Mouse (Mus musculus): ENCODE data around the gene Kcnh7.

The Kcnh7 gene

DNA sequence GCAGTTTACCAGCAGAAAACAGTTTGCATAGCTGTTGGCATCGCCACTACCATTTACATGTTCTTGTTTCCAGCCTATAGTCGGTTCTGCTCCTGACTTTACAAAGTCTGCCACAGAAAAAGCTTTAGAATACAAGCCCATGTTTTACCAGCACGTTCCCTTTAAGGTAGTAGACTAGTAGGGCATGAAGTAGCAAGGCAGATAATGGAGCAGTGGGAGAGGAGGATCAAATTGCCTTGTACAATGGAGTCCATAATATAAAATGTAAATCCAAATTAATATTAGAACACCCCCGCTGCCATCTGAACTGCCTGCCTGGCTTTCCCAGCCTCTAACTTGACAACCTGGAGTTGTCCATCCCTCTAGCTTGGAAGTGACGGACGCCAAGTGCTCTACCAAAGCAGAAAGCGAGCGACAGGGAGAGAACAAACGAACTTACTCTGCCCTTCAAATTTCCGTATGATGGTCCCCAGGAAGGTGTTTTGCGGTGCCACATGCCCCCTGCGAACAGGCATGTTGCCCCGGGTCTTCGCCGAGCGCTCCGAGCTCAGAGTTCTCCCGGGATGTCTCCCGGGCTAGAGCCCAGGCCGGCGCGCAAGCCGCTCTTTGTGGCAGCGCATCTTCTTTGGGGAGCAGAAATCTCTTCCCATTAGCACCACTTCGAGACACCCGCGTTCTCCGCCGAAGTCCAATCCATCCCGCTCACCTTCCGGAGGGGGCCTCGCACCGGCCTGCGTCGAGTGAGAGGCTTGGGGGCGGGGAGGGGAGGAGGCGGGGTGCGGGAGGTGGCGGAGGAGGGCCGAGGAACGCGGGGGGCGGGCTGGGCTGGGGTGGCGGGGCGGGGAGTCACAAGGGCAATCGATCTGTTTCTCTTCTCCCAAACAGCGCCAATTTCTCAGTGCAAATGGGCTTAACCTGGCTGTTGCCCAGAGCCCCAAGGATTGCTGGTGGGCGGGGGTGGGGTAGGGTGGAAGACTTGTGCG is at the start of gene Kcnh7:
Gene Kcnh7 (minus strand): TSS at position 725 of the 983 bp plus-strand sequence.
- DNase-seq (ENCODE audit: inconsistent age in 2 of 2, low spot score in 1 of 2) = peak in 1 of 2 experiments; percentile 20

DNA sequence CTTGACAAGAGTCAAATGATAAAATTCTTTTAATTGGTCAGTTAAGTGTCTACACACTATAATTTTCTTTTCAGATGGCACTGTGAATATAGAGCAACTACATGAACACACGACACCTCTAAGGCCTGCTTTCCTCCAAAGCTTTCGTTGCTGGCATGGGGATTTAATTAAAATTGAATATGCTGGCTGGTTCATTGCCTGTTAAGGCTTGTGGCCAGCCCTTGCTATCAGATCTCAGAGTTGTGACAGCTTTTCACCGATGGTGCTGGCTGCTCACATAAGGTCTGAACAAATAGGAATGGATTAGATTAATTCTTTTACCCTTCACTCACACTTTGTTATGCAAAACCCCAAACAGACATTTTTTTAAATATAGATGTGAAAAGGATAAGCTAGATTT is 23.3 kb upstream of the Kcnh7 start:
- DNase-seq (ENCODE audit: inconsistent age in 2 of 2, low spot score in 1 of 2) = no peak

- peak in 1 of 2 experiments; percentile 52 for DNase-seq (ENCODE audit: inconsistent age in 2 of 2, low spot score in 1 of 2)
These were observed 1.9 kb upstream of the Kcnh7 start for GRCm38 (mm10) chr2:63186014-63186413.

- DNase-seq (ENCODE audit: inconsistent age in 2 of 2, low spot score in 1 of 2) = no peak
These were observed 704 bp upstream of the Kcnh7 start for GRCm38 (mm10) chr2:63184551-63185430.

- no peak for DNase-seq (ENCODE audit: inconsistent age in 2 of 2, low spot score in 1 of 2)
These were observed 30.4 kb downstream of the Kcnh7 start for GRCm38 (mm10) chr2:63153701-63154100.

GRCm38 (mm10) chr2:63127762-63128516 is 56.1 kb downstream of the Kcnh7 start:
- peak; percentile 7 to 46 for DNase-seq (ENCODE audit: inconsistent age in 2 of 2, low spot score in 1 of 2)

- no peak for DNase-seq (ENCODE audit: inconsistent age in 2 of 2, low spot score in 1 of 2)
These were observed 63.8 kb downstream of the Kcnh7 start for GRCm38 (mm10) chr2:63120316-63120715.

- DNase-seq (ENCODE audit: inconsistent age in 2 of 2, low spot score in 1 of 2) = no peak
These were observed 66.6 kb downstream of the Kcnh7 start for GRCm38 (mm10) chr2:63117209-63118193.

DNA sequence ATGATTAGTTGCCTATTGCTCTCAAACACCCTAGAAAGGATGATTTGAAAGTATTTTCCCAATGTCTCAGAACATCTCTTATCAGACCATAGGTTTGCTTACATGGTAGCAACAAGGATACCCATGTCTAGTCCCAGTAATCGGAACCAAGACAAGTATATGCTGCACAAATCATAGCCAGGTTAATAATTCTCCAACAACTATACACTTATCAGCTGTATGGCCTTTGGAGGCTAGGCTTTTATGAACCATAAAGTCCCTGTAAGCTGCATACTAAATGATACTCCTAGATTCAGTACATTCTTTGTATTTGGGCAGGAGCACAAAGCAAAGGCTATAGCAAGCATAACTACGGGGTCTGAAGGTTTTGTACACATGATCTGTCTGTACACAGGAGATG is 78.1 kb downstream of the Kcnh7 start:
- no peak for DNase-seq (ENCODE audit: inconsistent age in 2 of 2, low spot score in 1 of 2)

- DNase-seq (ENCODE audit: inconsistent age in 2 of 2, low spot score in 1 of 2) = no peak
These were observed 84.4 kb downstream of the Kcnh7 start for GRCm38 (mm10) chr2:63099676-63100075.

- no peak for DNase-seq (ENCODE audit: inconsistent age in 2 of 2, low spot score in 1 of 2)
These were observed 92.3 kb downstream of the Kcnh7 start for GRCm38 (mm10) chr2:63091775-63092174.

GRCm38 (mm10) chr2:63090447-63090846 is 93.6 kb downstream of the Kcnh7 start:
- no peak for DNase-seq (ENCODE audit: inconsistent age in 2 of 2, low spot score in 1 of 2)

- no peak for DNase-seq (ENCODE audit: inconsistent age in 2 of 2, low spot score in 1 of 2)
These were observed 125.7 kb downstream of the Kcnh7 start for GRCm38 (mm10) chr2:63058386-63058785.

GRCm38 (mm10) chr2:63049884-63050283 is 134.2 kb downstream of the Kcnh7 start:
- DNase-seq (ENCODE audit: inconsistent age in 2 of 2, low spot score in 1 of 2) = no peak

GRCm38 (mm10) chr2:63039718-63040117 is 144.4 kb downstream of the Kcnh7 start:
- DNase-seq (ENCODE audit: inconsistent age in 2 of 2, low spot score in 1 of 2) = no peak

- no peak for DNase-seq (ENCODE audit: inconsistent age in 2 of 2, low spot score in 1 of 2)
These were observed 169.2 kb downstream of the Kcnh7 start for GRCm38 (mm10) chr2:63014909-63015308.

DNA sequence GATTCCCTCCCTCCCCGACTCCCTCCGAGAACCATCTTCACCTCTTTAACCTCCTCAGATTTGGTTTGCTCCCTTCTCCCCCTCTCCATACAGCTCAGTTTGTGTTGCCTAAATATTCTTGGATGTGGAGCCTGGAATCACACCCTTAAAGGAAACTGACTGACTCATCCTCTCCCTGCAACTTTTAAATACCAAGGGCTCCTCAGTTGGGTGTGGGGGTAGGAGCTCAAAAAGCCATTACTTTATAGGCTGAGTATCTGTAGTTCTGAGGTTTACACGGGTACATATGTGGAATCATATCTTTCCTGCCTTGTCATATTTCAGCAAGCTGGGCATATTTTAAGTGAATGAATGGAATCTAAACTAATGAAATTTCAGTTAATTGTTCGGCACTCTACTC is 174.9 kb downstream of the Kcnh7 start:
- DNase-seq (ENCODE audit: inconsistent age in 2 of 2, low spot score in 1 of 2) = no peak

- no peak for DNase-seq (ENCODE audit: inconsistent age in 2 of 2, low spot score in 1 of 2)
These were observed 181.3 kb downstream of the Kcnh7 start for GRCm38 (mm10) chr2:63002784-63003183.

DNA sequence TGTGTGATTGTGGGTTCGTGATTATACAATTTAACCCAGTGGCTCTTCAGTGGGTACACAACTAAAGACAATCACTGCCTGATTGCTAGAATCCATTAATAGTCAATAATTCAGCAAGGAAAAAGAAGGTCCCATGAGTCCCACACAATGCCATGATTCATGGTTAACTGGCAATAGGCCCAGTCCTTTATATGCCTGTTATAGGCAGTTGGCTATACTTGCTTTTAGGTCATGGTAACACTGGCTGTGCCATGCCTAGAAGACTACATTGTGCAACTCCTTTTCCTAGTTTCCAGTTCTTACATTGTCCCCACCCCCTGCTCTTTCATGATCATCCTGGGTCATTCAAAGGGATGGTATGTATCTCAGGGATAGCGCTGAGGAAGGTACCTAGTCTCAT is 186.4 kb downstream of the Kcnh7 start:
- DNase-seq (ENCODE audit: inconsistent age in 2 of 2, low spot score in 1 of 2) = no peak

DNA sequence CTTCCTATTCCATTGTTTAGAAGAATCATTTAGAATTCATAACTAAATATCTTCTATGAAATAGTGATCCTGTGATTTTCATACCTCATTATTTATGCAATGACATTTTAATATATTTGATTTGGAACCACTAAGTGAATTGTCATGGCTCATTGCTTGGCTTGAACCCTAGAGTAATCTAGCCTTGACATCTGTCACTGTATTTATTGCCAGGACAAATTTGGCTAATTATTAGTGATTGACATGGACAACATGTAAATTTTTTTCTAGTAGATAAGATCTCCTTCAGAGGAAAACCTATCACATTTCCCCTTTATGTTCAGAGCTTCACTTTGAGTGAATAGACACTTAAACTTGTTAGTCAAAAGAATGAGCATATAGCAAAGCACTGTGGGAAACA is 195.5 kb downstream of the Kcnh7 start:
- DNase-seq (ENCODE audit: inconsistent age in 2 of 2, low spot score in 1 of 2) = no peak

Measured in adrenal gland, adult (tissue).